Mouse (Mus musculus) brain, embryonic 14.5 days (tissue): ENCODE measurements around the gene Ubxn1.

Source experiments
- CTCF ChIP-seq: fragments of 200-500 bp; IDR thresholded peaks from 2 replicates; pipeline ENCODE4 v1.5.1; 2012; ENCODE audit warnings: inconsistent platforms, mild to moderate bottlenecking, moderate library complexity, borderline replicate concordance; ENCODE audit not compliant: insufficient read depth, insufficient read length; ENCODE audit errors: extremely low read depth
- POLR2A ChIP-seq: fragments of 200-500 bp; IDR thresholded peaks from 2 replicates; pipeline ENCODE4 v1.6.1; 2012; ENCODE audit warnings: mild to moderate bottlenecking, inconsistent platforms, borderline replicate concordance; ENCODE audit not compliant: poor library complexity, insufficient read depth, insufficient read length, severe bottlenecking; ENCODE audit errors: extremely low read depth

- TF ChIP-seq POLR2A = no peak
- no peak for TF ChIP-seq CTCF
Measured at GRCm38 (mm10) chr19:8853117-8853516, 18.2 kb upstream of the Ubxn1 start.
